Mouse (Mus musculus) left cerebral cortex, adult 2 months (tissue): ENCODE measurements around the gene Tbk1. TPM values are rescaled to one million over a fixed set of nuclear protein-coding genes. Genes with fewer than 3 reads are reported as not detected.

Source experiments
- DNase-seq, 2 experiments: peaks; one replicate each; pipeline ENCODE4 v3.0.0; 2021 to 2022; ENCODE audit warnings: low spot score in 2 of 2, mixed read lengths in 1 of 2; ENCODE audit errors: extremely low spot score in 1 of 2
- H3K27ac ChIP-seq: fragments of 200-600 bp; 2 replicates; pipeline ENCODE4 v1.8.1; 2022
- H3K4me3 ChIP-seq: fragments of 200-600 bp; 2 replicates; pipeline ENCODE4 v1.8.1; 2022
- CTCF ChIP-seq: fragments of 200-600 bp; IDR thresholded peaks from 2 replicates; pipeline ENCODE4 v1.8.1; 2022; ENCODE audit warnings: antibody characterized with exemption, mild to moderate bottlenecking, moderate library complexity
- intact Hi-C: fragments of 180-260 bp; cut with DNase I; formaldehyde crosslinking; loops from one replicate; pipeline ENCODE4 v1.15.1; 2025
- total RNA-seq, 2 experiments: library from RNA; stranded (reverse); gene quantifications; 2 replicates each; pipeline ENCODE4 v1.2.3; 2021

The Tbk1 gene
- total RNA-seq, 2 experiments from 2014 or later: 47.2 to 50.3 TPM

DNA sequence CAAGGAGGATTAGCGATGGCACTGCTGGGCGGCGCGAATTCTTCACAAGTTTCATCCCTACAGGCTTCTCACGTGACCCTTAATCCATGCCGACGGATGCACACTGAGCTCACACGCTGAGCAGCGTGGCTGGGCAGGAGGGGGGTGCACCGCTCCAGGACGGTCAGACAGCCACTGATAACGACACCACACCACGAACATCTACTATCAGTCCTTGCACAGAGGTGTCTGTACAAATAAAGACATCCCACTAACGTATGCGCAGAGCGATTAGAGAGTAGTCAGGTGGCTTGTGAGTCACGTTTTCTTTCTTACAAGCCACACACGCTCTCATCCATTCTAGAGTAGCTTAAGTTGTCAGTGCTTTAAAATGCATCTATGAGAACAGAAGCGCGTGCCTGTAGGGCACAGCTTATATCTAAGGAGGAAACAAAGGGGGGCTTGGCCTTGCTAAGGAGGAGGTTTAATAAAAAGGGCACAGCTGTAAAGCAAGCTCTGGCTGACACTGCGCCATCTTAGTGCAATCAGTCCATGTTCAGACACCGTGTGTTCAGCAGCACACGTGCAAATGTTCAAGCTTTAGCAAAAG, 17.5 kb downstream of the Tbk1 start:
- DNase-seq: no peak

DNA sequence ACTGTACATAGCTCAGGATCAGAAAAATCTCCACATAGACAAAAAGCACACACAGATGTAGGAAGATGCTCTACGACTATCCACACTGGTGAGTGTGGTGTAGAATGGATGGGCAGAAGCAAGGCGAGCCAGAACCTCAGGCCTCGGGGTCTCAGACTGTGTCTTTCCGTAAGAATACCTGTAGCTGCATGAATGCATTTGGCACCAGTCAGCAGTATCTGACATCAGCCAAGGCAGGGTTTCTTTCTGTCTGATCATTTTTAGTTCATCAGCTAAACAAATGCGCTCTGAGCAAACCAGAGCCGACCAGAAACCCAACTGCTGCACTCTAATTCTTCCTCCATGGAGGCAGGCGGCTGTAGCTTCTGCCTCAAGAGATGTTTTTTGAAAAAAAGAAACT, 18.1 kb downstream of the Tbk1 start:
- no peak overlapping the region for H3K27ac ChIP-seq
- intact Hi-C loops: no loop called here

More for the DNA sequence above, 17.5 kb downstream of the Tbk1 start:
- no peak for TF ChIP-seq CTCF
- intact Hi-C loops: no loop called here
- H3K4me3 ChIP-seq: no peak overlapping the region
- no peak overlapping the region for H3K27ac ChIP-seq

DNA sequence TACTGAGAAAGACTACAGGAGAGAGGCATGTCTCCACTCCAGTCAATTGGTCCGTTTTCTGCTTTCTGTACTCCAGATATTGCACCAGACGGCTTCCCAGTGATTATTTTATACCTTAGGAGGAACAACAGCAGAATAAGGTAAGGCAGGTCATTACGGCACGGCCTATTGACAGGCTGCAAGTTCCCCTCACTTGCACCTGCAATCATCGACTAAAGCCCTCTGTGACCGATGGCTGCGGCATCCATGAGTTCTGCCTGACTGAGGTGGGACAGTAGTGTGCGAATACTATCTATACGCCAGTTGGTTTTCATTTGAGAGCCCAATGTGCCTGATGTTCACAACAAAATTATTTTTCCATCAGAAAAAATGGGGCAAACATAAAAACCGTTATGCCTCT, 18.6 kb downstream of the Tbk1 start:
- intact Hi-C loops: no loop called here
- DNase-seq: no peak
- TF ChIP-seq CTCF: no peak
- Histone ChIP-seq H3K4me3 (no peak overlapping the region), H3K27ac (no peak overlapping the region)

More for the DNA sequence above, 18.1 kb downstream of the Tbk1 start:
- TF ChIP-seq CTCF: no peak
- no peak overlapping the region for H3K4me3 ChIP-seq
- DNase-seq: no peak

DNA sequence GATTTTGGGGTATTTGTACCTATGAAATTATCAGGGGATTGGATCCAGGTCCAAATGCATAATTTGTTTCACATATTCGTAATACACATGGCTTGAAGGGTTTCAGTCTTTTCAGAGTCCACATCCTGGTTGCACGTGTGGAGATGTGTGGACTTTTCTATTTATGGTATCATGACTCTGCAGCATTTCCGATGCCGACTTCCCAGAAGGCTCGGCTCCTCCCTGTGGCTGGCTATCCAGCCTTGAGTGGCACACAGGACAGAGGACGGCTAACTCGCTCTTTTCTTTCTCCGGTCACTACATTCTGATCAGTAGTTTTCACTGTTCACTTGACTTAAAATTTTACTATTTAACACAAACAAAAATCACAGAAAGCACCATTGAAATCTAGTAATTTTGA, 22.1 kb downstream of the Tbk1 start:
- no peak overlapping the region for H3K4me3 ChIP-seq
- intact Hi-C loops: no loop called here
- no peak for TF ChIP-seq CTCF
- no peak overlapping the region for H3K27ac ChIP-seq
- no peak for DNase-seq

DNA sequence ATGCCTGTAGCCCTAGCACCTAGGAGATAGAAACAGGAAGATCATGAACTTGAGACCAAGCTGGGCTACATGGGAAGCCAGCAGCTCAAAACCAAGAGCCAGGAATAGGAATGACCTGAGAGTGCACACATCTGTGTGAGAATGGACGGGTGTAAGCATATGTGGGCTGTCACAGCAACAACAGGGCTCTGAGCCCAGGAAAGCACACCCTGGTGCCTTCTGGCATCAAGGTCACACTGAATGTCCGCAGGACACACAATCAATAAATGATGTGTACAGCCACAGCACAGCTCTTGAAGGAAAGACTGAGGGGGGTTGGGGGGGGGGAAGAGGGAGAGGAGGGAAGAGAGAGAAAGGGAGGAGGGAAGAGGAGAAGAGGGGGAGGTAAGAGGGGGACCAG, 28.4 kb downstream of the Tbk1 start:
- intact Hi-C loops: no loop called here
- Histone ChIP-seq H3K4me3 (no peak overlapping the region), H3K27ac (no peak overlapping the region)
- DNase-seq: no peak
- no peak for TF ChIP-seq CTCF

DNA sequence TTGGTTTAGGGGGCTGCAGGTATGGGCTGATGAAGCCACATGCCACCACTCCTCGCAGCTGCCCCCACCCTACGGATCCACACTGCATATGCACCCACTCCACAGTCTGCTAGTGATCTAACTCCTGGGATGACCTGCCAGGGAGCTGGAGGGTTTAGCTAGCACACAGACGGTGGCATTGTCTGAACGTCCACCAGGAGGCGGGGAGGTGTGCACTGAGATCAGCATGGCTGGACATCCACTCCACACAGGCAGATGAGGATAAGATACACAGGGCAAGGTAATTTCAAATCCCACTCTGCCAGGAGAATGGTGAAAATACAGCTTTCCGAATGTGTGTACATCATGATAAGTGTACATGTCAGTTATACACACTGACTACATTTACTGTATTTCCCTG, 30.3 kb downstream of the Tbk1 start:
- intact Hi-C loops: no loop called here
- Histone ChIP-seq H3K4me3 (no peak overlapping the region), H3K27ac (peak overlapping the region; percentile 32; the same call in 1 of the 2 replicates)
- DNase-seq: no peak
- TF ChIP-seq CTCF: peak; percentile 9; the same call in 1 of the 2 replicates

DNA sequence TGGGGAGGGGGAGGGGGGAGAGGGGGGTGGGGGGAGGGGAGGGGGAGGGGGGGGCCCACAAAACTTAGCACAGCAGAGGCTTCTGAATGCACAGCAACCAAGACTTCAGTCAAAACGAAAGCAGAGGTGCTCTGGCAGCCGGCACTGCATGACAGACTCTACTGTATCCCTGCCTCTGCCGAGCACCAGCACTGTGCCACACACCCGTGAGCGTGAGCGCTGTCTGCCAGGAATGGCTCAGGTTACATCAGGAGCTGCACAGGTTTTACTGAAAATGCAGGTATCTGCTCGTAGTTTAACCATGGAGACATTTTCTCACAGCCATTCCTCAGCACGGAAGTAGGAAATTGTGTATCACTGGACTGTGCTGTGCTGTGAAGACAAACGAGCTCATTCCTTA, 36.3 kb downstream of the Tbk1 start:
- Histone ChIP-seq H3K4me3 (no peak overlapping the region), H3K27ac (no peak overlapping the region)
- no peak for DNase-seq
- intact Hi-C loops: no loop called here
- no peak for TF ChIP-seq CTCF

DNA sequence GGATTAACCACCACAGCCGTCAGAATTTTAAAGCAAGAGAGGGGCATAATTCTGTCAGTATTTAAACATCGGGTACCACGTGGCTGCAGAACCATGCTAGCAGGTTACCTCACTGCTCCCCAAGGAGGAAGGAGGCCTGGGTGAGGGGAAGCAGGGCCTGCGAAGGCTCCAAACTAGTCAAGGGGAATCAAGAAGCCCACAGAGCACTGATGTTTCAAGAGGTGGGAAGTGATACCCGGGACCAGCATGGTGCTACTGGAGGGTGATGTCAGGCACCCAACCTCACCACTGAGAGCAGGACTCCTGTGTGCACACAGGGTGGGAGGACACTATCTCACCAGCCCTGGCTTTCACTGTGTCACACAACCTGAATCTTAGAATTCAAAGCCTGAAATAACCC, 36.9 kb downstream of the Tbk1 start:
- DNase-seq: no peak
- Histone ChIP-seq H3K4me3 (no peak overlapping the region), H3K27ac (no peak overlapping the region)
- no peak for TF ChIP-seq CTCF
- intact Hi-C loops: no loop called here

DNA sequence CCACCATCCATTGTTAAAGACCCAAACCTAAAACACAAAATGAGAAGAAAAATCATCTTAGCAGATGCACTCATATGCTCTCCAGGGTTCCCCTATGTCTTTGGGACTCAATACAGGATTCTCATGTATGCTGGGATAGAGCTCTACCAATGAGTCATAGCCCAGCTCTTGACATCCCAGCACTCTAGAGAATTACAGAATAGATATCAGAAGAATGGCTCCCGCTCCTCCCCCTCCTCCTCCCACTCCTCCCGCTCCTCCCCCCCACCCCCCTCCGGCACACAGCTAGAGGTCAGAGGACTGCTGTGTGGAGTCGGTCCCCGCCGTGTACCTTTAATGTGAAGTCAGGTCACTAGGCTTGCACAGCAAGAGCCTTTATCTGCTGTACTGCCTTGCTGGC, 39.4 kb downstream of the Tbk1 start:
- Histone ChIP-seq H3K4me3 (no peak overlapping the region), H3K27ac (no peak overlapping the region)
- intact Hi-C loops: no loop called here
- TF ChIP-seq CTCF: no peak
- DNase-seq: no peak

DNA sequence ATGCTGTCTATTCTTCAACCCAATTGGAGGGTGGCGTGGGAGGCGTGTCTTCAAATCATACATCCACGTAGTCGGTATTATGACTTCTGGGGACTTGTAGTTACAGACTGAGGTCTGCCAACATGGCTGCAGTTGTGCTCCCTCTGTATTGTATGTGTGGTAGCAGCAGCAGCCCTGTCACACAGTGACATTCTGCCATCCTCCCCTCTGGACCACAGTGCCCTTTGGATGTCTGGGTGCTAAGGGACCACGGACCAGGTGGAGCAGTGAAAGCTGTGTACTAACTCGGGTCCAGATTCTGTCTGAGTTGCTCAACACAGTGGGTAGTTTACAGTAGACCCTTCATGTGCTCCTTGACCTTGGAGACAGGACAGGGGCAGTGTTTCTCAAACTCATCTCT, 43.0 kb downstream of the Tbk1 start:
- intact Hi-C loops: no loop called here
- H3K27ac ChIP-seq: no peak overlapping the region
- H3K4me3 ChIP-seq: no peak overlapping the region

DNA sequence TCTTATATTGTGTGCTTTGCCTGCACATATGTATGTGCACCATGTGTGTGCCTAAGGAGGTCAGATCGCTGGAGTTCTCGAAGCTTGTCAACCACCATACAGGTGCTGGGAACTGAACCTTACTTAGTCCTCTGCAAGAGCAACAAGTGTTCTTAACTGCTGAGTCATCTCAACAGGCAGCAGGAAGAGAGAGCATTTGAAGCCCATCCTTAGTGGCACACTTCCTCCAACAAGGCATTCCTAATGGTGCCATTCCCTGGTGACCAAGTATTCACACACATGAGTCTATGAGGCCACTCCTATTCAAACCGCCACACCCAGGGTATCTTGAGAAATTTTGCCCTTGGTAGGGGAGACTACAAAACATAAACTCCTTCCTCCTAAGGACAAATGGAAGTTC, 44.4 kb downstream of the Tbk1 start:
- intact Hi-C loops: no loop called here

More for the DNA sequence above, 43.0 kb downstream of the Tbk1 start:
- no peak for TF ChIP-seq CTCF
- DNase-seq: no peak

DNA sequence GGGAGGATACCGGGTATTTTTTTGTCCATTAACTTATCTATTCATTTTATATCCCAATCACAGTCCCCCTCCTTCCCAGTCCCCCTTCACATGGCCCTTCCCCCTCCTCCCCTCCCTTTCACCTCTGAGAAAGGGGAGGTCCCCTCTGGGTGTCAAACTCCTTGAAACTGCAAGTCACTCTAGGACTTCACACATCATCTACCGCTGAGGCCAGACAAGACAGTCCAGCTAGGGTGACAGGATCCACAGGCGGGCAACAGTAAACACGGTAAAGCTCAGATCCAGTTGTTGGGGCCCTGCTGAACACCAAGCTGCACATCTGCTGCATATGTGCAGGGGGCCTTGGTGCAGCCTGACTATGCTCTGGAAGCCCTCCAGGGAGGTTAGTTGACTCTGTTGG, 51.6 kb downstream of the Tbk1 start:
- no peak for DNase-seq
- H3K27ac ChIP-seq: no peak overlapping the region
- intact Hi-C loops: no loop called here
- TF ChIP-seq CTCF: no peak
- no peak overlapping the region for H3K4me3 ChIP-seq

More for the DNA sequence above, 44.4 kb downstream of the Tbk1 start:
- DNase-seq: no peak
- Histone ChIP-seq H3K4me3 (no peak overlapping the region), H3K27ac (no peak overlapping the region)
- TF ChIP-seq CTCF: no peak

DNA sequence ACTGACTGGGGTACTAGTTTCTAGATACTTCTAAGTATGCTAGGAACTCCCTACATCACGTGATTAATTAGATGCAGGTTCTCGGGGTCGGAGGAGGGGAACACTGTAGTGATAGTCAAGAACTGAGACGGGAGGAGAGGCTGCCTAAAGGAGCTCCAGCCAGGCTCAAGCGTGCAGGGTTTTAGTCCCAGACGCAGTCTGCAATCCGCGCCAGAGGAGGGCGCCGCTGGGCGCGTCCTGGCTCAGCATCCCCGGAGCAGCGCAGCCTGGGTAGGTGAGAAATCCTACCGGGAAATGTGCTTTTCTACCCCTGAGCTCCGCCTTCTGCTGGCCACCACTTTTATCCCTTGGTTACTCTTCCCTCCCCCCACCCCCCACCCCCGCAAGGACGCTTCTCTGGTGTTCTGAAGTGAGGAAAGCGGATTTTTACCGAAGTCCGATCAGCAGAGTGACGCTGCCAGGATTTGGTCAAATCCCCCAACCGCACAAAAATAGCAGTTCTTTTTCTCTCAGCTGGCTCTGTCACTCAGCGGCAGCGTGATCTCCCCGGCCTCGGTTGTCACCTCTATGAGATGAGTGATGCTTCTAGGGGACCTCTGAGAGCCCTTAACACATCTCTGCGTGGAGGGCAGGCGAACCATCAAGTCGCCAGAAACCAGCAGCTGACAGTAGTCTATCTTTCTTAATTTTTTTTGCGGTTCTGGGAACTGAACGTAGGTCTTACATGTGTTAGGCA, 53.3 kb downstream of the Tbk1 start:
- TF ChIP-seq CTCF: peak; percentile 63
- no peak overlapping the region for H3K27ac ChIP-seq
- intact Hi-C loops: no loop called here
- H3K4me3 ChIP-seq: peak overlapping the region; percentile 35
- DNase-seq: peak; percentile 65 to 72
